Mouse (Mus musculus) left cerebral cortex, adult 6 months (tissue): ENCODE data around the gene Olfr799. TPM values are rescaled to one million over a fixed set of nuclear protein-coding genes. Genes with fewer than 3 reads are reported as not detected.

ENCODE experiments used
- long read RNA-seq, 2 experiments: library from polyadenylated mRNA; unstranded; transcript quantifications; one replicate each; pipeline ENCODE4 v2.0.0; 2019 to 2020
- polyA plus RNA-seq: library from polyadenylated mRNA; unstranded; fragments of <200 nt; fragmentation: Nextera tagmentation; gene quantifications from 2 replicates; pipeline ENCODE4 v1.2.3, GENCODE M21; 2021

The Olfr799 gene
- polyA plus RNA-seq, result not detected in 2 replicates
- long read RNA-seq, experiment 1, result 0 reads
- long read RNA-seq, experiment 2, result 0 reads

GRCm38 (mm10) chr10:129637184-129637583, at the start of gene Olfr799:
TSS of gene Olfr799 (plus strand) at chr10:129637484.

DNA sequence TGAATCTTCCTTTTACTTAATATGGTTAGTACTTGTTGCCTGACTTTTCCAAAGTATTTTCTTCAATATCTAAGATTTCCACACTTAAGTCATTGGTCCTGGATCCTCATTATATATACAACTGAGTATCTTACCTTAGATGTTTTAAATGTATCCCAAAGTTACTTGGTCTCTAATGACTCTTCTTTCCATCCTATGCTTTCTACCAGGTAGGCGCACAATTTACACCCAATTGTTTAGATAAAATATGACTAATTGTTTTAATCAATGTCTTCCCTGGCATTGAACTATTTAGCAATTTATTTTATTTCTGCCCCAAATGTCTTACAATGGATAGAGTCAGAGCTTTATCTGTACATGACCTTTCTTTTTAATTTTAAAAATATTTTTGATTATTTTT, 24.8 kb upstream of the Olfr799 start, which contains the start of gene Olfr796:
Gene Olfr796, minus strand, starts transcription at position 101 of the 400 bp plus-strand sequence.

GRCm38 (mm10) chr10:129627834-129628233, 9.4 kb upstream of the Olfr799 start, which contains the start of gene Olfr798:
TSS of gene Olfr798 (minus strand) at chr10:129627934.

DNA sequence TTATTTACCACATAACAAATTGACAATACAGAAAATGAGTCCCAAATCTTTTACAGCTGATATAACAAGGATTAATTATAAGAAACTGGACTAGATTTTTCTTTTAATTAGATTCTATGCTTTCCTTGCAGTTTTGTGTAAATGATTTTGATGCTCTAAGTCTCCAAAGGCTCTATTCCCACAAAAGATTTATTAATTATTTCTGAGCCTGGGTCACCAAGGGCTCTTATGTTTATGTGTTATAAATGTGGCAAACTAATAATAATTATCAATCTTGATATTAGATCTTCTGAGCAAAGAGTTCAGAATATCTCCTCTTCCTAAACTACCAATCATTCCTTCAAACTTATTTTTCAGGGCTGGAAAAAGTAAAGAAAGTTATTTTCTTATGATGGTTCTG, 20.1 kb downstream of the Olfr799 start, which contains the start of gene Olfr800:
Gene Olfr800, plus strand, starts transcription at position 301 of the 400 bp plus-strand sequence.

DNA sequence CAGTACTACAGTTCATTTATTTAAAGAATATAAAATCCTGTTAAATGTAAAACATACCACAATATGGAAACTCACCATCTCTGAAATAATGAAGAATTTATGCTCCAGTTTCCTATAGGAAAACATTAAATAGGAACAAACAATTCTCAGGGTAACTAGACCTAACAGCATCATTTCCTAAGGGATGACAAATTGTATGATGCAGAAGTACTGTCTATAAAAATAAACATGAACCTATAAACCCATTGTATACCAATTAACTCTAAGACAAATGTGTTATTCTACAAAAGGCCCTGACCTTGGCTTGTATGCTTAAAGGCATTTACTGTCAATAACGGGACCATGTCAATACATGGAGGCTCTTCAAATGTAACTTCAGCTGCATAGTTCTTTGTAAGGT, 36.5 kb downstream of the Olfr799 start, which contains the start of gene Olfr801:
Gene Olfr801, minus strand, starts transcription at position 101 of the 400 bp plus-strand sequence.

GRCm38 (mm10) chr10:129688069-129688468, 50.8 kb downstream of the Olfr799 start, which contains the start of gene Olfr802:
TSS of gene Olfr802 (minus strand) at chr10:129688169.

GRCm38 (mm10) chr10:129694186-129694585, 56.9 kb downstream of the Olfr799 start, which contains the start of gene Olfr803:
TSS of gene Olfr803 (minus strand) at chr10:129694286.

Other genes starting within 250 kb of the Olfr799 start
- gene Olfr785, start 232.1 kb upstream of the Olfr799 start, polyA plus RNA-seq, result not detected in 2 replicates
- gene Olfr786, start 210.2 kb upstream of the Olfr799 start, polyA plus RNA-seq, result not detected in 2 replicates
- gene Olfr787, start 175.6 kb upstream of the Olfr799 start, polyA plus RNA-seq, result not detected in 2 replicates
- gene Olfr788, start 166.5 kb upstream of the Olfr799 start, polyA plus RNA-seq, result not detected in 2 replicates
- gene Olfr789, start 152.7 kb upstream of the Olfr799 start, polyA plus RNA-seq, result not detected in 2 replicates
- gene Olfr790, start 139.0 kb upstream of the Olfr799 start, polyA plus RNA-seq, result not detected in 2 replicates
- not detected in 2 replicates for gene Olfr791, start 115.7 kb upstream of the Olfr799 start, polyA plus RNA-seq
- gene Olfr792, start 98.3 kb upstream of the Olfr799 start, polyA plus RNA-seq, result not detected in 2 replicates
- gene Olfr794, start 69.8 kb upstream of the Olfr799 start, polyA plus RNA-seq, result not detected in 2 replicates
- not detected in 2 replicates for gene Olfr796, start 24.9 kb upstream of the Olfr799 start, polyA plus RNA-seq
- gene Olfr798, start 9.6 kb upstream of the Olfr799 start, polyA plus RNA-seq, result not detected in 2 replicates
- not detected in 2 replicates for gene Olfr800, start 20.2 kb downstream of the Olfr799 start, polyA plus RNA-seq
- gene Olfr801, start 36.4 kb downstream of the Olfr799 start, polyA plus RNA-seq, result not detected in 2 replicates
- 0.03 and 0.07 TPM in 2 replicates for gene Olfr802, start 50.7 kb downstream of the Olfr799 start, polyA plus RNA-seq
- gene Olfr803, start 56.8 kb downstream of the Olfr799 start, polyA plus RNA-seq, result not detected in 2 replicates
- gene Olfr804, start 65.7 kb downstream of the Olfr799 start, polyA plus RNA-seq, result not detected in 2 replicates
- gene Olfr805, start 91.9 kb downstream of the Olfr799 start, polyA plus RNA-seq, result not detected in 2 replicates
- not detected in 2 replicates for gene Olfr806, start 104.4 kb downstream of the Olfr799 start, polyA plus RNA-seq
- not detected in 2 replicates for gene Olfr807, start 120.3 kb downstream of the Olfr799 start, polyA plus RNA-seq
- gene Olfr808, start 128.0 kb downstream of the Olfr799 start, polyA plus RNA-seq, result not detected in 2 replicates
- gene Olfr809, start 137.2 kb downstream of the Olfr799 start, polyA plus RNA-seq, result not detected in 2 replicates
- not detected in 2 replicates for gene Olfr810, start 157.4 kb downstream of the Olfr799 start, polyA plus RNA-seq
- gene Olfr811, start 166.9 kb downstream of the Olfr799 start, polyA plus RNA-seq, result not detected in 2 replicates
- gene Olfr812, start 208.6 kb downstream of the Olfr799 start, polyA plus RNA-seq, result not detected in 2 replicates
- not detected in 2 replicates for gene Olfr813, start 217.9 kb downstream of the Olfr799 start, polyA plus RNA-seq
- gene Olfr814, start 242.4 kb downstream of the Olfr799 start, polyA plus RNA-seq, result not detected in 2 replicates